Mouse (Mus musculus): Measurements from ENCODE around the gene Arhgef5.

GRCm38 (mm10) chr6:43260756-43261155, 4.6 kb upstream of the Arhgef5 start:
- no peak for TF ChIP-seq CTCF (IDR thresholded peaks at IDR 0.05; ENCODE audit: low read depth, low read length)
- no peak for TF ChIP-seq POLR2AphosphoS5 (IDR thresholded peaks at IDR 0.05; ENCODE audit: insufficient replicate concordance, low read depth, low read length)
- no peak for TF ChIP-seq GATA1 (IDR thresholded peaks at IDR 0.05; ENCODE audit: borderline replicate concordance, low read length)
